Mouse (Mus musculus) cerebellum, postnatal 10 days (tissue): ENCODE results near the gene Gpr62.

Source experiments
- DNase-seq, 2 experiments: peaks; one replicate each; pipeline ENCODE4 v3.0.0; 2021; ENCODE audit warnings: mixed read lengths in 2 of 2

The Gpr62 gene

DNA sequence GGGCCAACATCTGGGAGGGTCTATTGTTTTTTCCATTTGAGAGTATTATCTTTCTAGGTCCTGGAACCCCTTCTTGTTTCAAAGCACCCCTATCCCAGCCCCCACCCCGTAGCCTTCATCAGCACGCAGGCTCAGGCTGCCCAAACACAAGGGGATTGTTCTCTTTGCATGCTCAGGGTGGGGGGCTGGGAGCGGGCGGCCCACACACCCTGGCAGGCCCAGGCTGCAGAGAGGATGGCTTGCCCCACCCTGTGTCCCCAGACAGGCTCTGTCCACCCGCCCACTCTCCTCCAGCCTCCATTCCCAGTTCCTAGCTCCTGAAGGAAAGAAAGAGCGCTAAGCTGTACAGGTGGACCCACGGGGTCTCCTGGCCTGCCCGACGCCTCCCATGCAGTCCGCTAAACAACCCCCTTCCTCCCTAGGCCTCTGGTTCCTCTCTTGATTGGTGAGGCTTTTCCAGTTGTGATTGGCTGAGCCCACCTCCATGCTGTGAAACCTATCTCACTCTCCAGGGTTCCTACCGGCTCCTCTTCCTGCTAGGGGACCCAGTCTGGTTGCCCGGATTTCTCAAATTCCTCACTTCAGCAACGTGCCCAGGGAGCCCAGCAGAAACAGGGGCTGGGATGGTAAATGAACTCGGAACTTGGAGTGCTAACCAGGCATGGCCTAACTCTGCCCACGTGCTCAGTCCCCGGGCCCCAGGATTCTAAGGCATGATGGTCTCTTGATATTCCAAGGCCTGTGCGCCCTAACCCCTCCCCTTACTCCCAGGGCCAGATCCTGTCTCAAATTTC is 10.7 kb downstream of the Gpr62 start:
- peak in 1 of 2 experiments; percentile 55 for DNase-seq

DNA sequence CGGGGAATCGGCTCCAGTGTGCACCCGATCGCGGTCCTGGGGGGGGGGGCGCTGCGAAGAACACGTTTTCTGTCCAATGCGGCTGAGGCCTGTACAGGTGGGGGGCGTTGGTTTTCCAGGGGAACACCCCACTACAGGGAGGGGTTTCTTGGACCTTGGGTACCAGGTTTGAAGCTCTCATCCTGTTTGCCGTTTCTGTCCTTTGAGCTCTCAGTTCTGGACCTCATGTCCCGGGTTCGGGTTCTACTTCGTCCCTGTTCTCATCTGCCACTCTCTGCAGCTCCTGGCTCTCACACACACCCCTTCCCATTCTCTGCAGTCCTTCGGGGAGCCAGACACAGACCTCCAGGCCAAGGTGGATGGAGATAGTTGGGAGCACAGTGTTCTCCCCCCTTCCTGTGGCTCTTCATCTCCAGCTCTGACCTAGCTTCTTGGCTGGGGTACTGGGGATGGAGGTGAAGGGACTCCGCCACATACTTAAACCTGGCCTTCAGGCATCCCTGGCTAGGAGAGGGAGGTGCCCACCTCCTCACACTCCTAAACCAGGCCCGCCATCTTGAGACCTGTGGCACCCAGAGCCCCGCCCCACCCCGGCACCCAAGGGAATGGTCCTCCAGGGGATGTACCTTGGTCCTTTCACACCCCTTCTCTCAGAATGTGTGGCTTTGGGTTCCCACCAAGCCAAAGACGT is 11.5 kb downstream of the Gpr62 start:
- DNase-seq, result peak; percentile 76 to 79

DNA sequence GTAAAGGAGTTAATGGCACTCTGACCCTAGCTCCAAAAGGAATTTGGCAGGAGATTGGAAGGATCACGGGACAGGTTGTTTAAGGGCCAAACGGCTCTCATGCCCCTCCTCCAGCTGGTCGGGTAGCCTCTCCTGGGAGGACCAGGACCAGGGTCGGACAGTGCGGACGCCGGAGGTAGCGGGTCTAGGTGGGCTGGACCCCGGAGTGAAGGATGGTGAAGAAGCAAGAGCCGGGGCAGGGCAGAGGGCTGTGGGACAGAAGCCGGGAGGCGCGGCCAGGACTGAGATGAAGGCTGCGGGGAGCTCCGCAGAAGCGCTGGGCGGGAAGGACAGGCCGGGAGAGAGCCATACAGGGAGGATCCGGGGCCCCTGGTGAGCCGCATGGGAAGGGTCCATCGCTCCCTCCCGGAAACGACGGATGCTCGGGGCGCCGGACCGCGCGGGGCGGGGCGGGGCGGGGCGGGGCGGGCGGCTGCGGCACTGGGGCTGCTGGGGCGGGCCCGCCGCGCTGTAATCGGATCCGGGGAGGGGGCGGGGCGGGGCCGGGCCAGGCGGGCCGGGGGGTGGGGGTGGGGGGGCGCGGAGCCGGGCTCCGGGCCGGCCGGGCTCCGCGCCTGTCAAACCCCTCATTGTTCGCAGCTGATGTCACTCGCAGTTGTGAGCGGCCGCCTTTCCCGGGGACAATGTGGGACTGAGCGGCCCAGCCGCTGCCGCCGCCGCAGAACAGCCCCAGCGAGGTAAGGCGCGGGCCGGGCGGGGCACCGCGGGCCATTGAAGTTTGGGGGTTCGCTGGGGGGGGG is 12.3 kb downstream of the Gpr62 start, which contains the start of gene Pcbp4:
Gene Pcbp4 (plus strand): TSS at position 21 of the 800 bp plus-strand sequence.
- DNase-seq, result peak; percentile 83 to 84

DNA sequence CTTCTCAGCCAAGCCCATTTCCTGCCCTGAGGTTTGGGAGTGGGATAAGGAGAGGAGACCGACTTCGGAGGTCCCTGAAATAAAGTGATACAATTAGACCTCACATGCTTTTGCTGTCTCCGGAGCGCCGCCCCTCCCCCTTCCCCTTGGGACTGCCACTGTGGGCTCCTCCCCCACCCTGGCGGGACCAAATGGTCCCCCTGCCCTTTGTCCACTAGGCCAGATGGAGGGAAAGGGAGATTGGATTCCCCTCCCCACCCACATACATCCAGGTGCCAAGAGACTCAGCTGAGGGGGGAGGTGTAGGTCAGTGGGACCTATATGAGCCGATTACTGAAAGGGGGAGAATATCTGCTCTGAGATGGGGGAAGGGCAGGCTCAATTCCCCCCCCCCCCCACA is 12.9 kb downstream of the Gpr62 start:
- DNase-seq, result peak; percentile 95

DNA sequence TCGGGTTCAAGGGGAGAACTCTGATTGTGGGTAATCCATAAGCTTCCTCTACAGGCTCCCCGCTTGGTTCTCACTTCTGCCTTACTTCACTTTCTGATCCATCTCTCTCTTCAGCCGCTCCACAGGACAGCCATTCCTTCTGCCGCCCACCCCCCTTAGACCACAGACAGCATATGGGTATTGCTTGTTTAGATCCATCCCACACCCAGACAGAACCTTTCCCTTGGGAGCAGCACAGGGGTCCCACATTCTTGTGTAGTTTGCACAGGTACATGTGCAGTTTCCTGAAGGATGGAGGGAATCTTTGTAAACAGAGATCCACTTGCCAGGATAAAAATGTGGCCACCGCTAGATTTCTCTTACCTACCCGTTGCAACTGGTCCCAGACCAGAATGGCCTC is 13.4 kb downstream of the Gpr62 start:
- DNase-seq, result peak in 1 of 2 experiments; percentile 59

DNA sequence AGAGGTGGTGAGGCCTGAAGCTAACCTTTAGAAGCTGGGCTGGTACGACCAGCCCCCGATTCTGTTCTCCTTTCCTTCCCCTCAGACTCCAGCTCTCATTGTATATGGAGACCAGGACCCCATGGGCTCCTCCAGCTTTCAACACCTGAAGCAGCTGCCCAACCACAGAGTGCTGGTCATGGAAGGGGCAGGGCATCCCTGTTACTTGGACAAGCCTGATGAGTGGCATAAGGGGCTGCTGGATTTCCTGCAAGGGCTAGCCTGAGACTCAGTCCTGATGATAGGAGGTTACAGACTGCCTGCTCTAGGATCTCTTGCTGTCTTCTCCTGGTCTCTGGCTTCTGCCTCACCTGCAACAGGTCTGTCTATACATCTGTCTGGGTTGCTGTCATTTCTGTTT is 13.8 kb downstream of the Gpr62 start:
- DNase-seq, result no peak

DNA sequence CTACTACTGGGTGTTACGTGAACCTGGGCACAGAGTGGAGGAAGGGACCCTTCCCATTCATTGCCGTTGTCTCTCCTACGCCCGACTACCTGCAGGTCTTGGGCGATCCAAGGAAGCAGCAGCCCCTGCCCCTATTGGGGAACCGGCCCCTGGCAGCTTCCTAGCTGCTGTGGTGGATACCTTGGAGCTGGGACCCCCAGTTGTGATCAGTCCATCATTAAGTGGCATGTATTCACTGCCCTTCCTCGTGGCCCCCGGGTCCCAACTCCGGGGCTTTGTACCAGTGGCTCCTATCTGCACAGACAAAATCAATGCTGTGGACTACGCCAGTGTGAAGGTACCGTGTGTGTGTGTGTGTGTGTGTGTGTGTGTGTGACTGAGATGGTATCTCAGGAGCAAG is 14.4 kb downstream of the Gpr62 start:
- no peak for DNase-seq

DNA sequence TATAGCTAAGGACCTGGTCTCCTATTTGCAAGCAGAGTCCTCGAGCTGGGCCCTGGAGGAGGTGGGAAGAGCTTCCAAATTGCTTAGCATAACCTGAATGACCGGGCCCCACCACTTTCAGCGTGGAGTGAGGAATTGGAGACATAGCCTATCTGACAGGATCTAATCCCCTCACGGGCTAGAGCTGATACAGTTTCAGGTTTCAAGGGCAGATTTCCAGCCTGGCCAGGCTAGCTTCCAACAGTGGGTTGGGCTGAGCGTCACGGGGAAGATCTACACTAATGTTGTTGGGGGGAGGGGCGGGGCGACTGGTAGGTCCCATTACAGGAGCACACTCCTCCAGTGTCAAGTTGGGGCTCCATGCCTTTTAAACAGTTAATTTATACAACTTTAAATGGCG is 15.1 kb downstream of the Gpr62 start:
- DNase-seq, result peak; percentile 91 to 92

DNA sequence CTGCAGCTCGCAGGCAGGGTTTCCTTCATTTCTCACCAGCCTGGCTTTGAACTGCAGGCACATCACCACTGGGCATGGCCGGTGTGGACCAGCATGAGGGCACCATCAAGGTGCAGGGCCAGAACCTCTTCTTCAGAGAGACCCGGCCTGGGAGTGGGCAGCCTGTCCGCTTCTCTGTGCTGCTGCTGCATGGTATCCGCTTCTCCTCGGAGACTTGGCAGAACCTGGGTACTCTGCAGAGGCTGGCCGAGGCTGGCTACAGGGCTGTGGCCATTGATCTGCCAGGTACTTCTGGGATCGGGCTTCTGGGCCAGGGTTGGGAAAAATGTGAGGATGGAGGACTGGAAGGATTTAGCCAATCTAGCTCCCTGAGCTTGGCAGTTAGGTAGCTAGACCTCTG is 15.8 kb downstream of the Gpr62 start:
- no peak for DNase-seq

DNA sequence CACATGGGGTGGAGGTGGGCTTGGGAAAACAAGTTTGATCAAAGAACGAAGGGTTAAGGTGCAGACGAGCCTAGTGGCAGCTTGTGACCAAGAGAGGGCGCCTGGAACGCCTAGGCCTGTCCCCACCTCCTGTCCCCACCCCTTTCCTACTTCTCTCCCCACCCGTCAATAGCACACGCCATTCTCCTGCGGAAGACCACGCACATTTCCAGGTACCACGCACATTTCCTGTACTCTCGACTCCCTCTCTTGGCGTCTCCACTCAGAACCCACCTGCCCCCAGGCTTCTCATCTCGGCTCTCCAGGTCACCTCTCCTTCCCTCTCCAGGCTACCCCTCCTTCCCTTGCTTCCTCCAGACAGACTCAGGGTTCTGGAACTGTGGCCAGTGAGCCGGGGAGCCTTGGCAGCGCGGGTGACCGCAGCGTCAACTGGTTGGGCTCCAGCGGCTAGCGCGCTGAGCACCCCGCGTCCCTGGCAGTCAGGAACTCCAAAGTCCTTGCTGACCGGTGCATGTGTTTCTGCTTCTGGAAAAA is 17.2 kb downstream of the Gpr62 start:
- peak; percentile 89 for DNase-seq

DNA sequence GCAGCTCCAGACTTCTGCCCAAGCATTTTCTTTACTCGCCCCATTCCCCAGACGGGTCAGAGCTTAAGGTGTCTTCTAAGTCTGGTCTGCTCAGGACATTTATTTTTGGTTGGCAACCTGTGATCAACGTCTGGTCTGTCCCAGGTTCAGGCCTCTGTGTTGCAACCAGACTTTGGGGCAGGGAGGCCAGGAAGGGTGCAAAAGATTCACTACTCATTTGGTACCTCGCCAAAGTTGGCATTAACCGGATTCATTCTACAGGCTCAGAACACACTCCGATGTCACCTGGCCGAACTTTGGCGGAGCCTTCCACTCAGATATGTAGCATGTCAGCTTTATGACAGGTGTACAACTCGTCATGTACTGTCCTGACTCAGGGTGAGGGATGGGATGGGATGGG is 17.8 kb downstream of the Gpr62 start:
- no peak for DNase-seq

DNA sequence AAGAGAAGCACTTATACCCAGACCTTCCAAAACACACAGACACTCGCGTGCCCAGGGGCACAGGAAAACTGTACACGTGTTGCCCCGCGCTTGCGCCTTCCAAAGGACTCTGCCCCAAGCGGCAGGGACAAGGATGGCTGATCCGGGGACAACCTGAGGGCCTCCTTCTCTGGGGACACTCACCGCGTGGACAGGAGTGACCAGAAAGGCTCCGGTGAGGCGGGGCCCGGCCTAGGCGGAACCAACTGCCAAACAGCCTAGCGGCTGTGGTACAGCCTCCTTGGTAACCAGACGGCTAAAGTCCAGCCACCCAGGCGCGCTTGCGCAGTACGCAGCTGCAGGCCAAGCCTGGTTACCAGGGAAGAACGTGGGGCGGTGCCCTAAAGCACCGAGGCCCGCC is 18.4 kb downstream of the Gpr62 start, which contains the start of the genes Abhd14b and Abhd14a:
Gene Abhd14b (plus strand): TSS at position 112 of the 400 bp plus-strand sequence.
Gene Abhd14a (minus strand): TSS at position 331 of the 400 bp plus-strand sequence.
- peak; percentile 94 to 97 for DNase-seq

DNA sequence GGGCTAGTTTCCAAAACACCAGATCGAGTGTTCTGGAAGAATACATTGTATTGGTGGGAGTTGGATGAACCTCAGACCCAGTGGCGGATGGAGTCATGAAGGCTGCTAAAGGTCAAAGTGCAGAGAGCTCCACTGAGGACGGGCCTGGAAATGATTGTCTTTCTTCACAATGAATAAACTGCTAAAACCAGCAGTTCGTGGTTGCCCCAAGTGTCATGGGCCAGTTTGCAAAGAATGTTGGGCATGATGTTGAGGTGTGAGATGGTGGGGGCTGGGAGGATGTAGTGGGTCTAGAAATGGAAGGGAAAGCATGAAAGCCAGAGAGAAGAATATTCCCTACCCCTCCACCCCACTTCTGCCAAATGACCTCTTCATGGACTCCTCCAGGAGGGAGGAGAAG is 20.9 kb downstream of the Gpr62 start:
- DNase-seq, result no peak

DNA sequence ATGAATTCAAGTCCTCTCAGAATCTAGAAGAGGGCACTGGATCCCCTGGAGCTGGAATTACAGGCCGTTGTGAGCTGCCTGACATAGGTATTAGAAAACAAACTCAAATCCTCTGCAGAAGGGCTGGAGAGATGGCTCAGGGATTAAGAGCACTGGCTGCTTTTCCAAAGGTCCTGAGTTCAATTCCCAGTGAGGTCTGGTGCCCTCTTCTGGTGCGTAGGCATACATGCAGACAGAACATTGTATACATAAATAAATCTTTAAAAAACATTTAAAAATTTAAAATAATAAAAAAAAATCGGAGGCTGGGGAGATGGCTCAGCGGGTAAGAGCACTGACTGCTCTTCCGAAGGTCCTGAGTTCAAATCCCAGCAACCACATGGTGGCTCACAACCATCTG is 23.1 kb downstream of the Gpr62 start:
- DNase-seq, result no peak

DNA sequence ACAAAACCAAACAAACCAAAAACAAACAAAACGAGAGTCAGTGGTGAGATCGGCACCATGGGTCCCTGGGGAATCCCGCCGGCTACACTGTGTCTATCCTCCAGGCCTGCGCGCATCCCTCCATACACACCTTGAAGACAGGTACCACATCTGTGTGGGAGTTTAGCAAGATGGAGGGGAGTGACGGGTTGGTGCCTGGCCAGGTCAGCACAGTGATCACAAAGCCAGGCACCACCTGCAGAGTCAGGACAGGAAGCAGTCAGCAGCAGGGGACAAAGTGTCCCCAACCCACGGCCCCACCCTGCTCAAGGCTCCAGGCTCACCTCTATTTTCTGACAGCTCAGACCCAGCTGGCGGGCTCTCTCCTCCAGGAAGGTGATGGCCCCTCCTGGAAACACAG is 29.2 kb downstream of the Gpr62 start:
- no peak for DNase-seq

DNA sequence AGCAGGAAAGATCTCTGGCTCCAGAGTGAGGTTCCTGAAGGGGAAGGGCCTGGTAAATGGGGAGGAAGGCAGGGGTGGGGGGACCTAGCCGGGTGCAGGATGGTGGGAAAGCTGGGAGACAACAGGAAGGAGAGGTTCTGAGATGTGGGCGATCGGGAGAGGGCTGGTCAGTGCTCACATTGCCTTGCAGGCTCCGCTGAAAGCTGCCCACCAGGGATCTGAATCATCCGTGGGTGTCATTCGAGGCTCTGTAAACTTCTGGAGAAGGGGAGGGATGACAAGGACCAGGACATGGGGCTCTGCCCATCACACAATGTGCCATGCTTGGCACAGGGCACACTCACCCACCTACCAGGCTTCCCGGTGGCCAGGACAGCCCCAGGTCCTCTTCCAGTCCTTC is 32.3 kb downstream of the Gpr62 start:
- no peak for DNase-seq

DNA sequence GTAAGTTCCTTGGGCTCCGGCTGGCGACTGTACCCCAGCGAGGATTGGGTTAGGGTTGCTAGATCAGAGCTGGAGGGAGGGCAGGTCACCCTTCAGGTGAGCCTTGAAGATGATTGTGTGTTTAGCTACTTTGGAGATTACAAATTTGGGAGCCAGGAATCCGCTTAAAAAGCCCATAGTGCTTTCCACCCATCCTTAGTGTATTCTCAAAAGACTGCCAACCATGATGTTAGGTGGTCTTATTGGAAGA is 35.8 kb downstream of the Gpr62 start:
- DNase-seq, result no peak

DNA sequence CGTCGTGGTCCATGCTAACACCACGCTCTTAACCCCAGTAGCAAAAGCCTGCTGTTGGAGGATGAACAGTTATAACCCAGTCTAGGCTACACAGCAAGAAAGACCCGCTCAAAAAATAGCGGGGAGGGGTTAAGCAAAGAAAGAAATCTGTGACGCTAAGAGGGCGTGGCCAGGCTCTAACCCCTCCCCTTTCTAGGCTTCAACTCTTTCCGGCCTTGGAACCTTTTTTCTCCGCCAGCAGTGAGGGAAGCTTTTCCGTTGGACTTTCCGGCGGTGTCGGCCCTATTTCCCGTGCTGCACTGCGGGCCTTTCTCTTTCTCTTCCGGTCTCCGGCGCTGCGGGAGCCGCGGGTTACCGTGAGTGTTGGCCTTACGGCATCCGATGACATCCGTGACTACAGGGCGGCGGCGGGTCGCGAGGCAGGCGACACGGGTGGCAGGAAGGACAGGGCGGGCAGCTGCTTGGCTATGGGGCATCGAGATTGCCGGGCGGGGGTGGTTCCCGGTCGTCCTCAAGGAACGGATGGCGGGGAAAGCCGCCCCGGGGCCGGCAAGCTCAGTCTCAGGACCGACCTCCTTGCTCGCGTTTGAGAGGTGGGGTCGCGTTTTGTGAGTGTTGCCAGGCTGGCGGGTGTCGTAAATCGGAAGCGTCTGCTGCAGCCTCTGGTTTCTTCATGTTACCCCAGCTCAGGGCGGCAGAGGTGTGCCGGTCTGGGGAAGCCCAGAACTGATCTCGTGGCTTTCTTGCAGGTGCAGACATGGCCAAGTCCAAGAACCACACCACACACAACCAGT is 36.3 kb downstream of the Gpr62 start, which contains the start of gene Rpl29:
Gene Rpl29 (plus strand): TSS at position 234 of the 794 bp plus-strand sequence.
- DNase-seq, result peak; percentile 97

DNA sequence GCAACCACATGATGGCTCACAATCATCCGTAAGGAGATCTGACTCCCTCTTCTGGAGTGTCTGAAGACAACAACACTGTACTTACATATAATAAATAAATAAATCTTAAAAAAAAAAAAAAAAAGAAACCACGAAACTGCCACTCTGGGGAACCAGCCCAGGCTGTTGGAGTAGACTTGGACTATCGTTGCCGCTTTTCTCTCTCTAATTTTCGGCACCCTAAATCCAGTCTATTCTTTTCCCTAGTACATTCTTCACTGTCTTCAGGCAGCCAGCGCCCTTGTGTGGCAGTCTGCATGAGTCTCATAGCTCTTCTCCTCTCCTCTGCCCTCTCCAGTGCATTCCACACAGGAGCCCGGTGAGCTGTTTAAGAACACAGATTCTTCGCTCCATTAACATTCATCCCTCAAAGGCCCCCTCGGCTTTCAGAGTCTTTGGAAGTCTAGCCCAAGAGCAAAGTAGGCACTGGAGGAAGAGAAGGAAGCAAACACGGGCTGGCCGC is 37.0 kb downstream of the Gpr62 start:
- DNase-seq, result no peak

DNA sequence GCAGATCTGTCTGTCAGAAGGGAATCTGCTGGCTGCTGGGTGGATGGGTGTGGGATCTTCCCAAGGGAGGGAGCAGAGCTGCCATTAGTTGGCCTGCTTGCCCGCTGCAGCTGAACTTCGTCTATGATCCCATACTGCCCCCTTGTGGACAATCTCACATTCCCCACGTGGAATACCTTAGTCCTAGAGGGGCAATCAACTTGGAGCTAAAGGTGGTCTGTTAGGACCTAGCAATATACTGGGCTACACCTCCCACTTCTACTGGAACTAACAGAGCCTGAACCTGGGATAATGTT is 43.9 kb downstream of the Gpr62 start:
- peak; percentile 94 to 98 for DNase-seq

DNA sequence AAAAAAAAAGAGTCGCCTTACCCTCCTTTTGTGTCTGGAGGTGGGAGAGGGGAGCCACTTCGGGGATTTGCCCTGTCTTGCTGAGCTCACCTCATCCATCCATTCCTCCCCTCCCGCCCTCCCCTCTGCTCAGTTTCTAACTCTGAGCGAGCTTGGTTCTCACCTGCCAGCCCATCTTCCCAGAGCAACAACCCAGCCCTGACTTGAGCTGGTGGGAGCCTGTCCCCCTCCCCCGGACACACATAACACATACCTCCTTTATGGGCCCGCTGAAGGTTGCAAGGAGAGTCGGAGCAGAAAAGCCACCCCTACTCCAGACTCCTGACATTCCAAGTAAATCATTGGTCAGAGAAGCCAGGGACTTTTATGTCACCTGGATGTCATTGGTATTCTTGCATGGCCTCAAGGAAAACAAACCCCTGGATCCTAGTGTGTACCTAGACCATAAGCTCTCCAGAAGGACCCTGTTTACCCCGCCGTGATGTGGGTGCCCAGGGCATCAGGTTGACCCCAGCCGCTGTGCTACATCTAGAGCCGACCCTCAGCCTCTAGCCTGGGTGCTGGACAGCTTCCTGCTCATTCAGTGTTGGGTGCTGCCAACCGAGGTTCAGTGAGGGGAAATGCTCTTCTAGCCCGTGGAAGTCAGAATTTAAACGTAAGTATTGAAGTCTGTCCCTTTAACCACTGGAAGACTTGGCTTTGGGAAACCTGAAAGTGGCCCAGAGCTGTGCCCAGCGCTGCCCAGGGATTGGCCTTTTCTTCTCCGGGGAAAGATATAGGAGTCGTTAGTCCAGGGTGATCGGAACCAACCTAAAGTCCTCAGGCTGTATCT is 44.5 kb downstream of the Gpr62 start:
- DNase-seq, result no peak
